Mouse (Mus musculus) embryonic fibroblast, embryonic 13.5 days (primary cell): ENCODE results near the gene Tarm1. TPM values are rescaled to one million over a fixed set of nuclear protein-coding genes. Genes with fewer than 3 reads are reported as not detected.

Source experiments
- H3K27ac ChIP-seq: 2 replicates; pipeline ENCODE4 v1.5.1; 2012; ENCODE audit warnings: low read length, control low read depth, inconsistent platforms; ENCODE audit not compliant: insufficient read depth
- H3K4me1 ChIP-seq: 2 replicates; pipeline ENCODE4 v1.6.1; 2011; ENCODE audit warnings: low read length; ENCODE audit not compliant: control insufficient read depth, insufficient read depth
- H3K4me3 ChIP-seq: 2 replicates; pipeline ENCODE4 v1.5.1; 2011; ENCODE audit warnings: mild to moderate bottlenecking, control low read depth, low read length; ENCODE audit not compliant: insufficient read depth
- CTCF ChIP-seq: IDR thresholded peaks from 2 replicates; pipeline ENCODE4 v1.5.1; 2011; ENCODE audit warnings: mild to moderate bottlenecking, control low read depth, low read length, moderate library complexity, borderline replicate concordance; ENCODE audit not compliant: insufficient read depth
- POLR2A ChIP-seq: IDR thresholded peaks from 2 replicates; pipeline ENCODE4 v1.6.1; 2011; ENCODE audit warnings: low read depth, mild to moderate bottlenecking, control low read depth, low read length, moderate library complexity
- polyA plus RNA-seq: library from polyadenylated mRNA; stranded (reverse); fragments of >200 nt; gene quantifications from 2 replicates; pipeline ENCODE4 v1.2.4, GENCODE M21; 2011; ENCODE audit warnings: low read depth; ENCODE audit not compliant: missing spikeins, insufficient read length

Gene Tarm1
- polyA plus RNA-seq, result 0.43 TPM in 1 of 2 replicates, not detected in the other

- H3K27ac ChIP-seq, result no peak within 1 kb of the TSS
- TF ChIP-seq CTCF (no peak), POLR2A (no peak)
- no peak within 1 kb of the TSS for H3K4me3 ChIP-seq
- H3K4me1 ChIP-seq, result no peaks in the 10 kb centered on the region
These were observed at the start of gene Tarm1 for GRCm38 (mm10) chr7:3502439-3502838. Gene Tarm1, minus strand, starts transcription at chr7:3502624.

GRCm38 (mm10) chr7:3505913-3506312 lies 3.5 kb upstream of the Tarm1 start:
- H3K27ac ChIP-seq, result no peak overlapping the region
- H3K4me1 ChIP-seq, result no peaks in the 10 kb centered on the region
- no peak for TF ChIP-seq POLR2A
- no peak for TF ChIP-seq CTCF
- no peak overlapping the region for H3K4me3 ChIP-seq

- Histone ChIP-seq H3K4me3 (no peak overlapping the region), H3K27ac (no peak overlapping the region), H3K4me1 (no peaks in the 10 kb centered on the region)
- no peak for TF ChIP-seq CTCF
These were observed 2.0 kb downstream of the Tarm1 start for GRCm38 (mm10) chr7:3500406-3500805.

- H3K4me3 ChIP-seq, result no peak overlapping the region
- no peak overlapping the region for H3K27ac ChIP-seq
- H3K4me1 ChIP-seq, result no peaks in the 10 kb centered on the region
- TF ChIP-seq POLR2A, result no peak
- TF ChIP-seq CTCF, result no peak
These were observed 20.3 kb downstream of the Tarm1 start for GRCm38 (mm10) chr7:3481948-3482608.

- no peak overlapping the region for H3K4me3 ChIP-seq
- no peaks in the 10 kb centered on the region for H3K4me1 ChIP-seq
- no peak overlapping the region for H3K27ac ChIP-seq
- TF ChIP-seq POLR2A (no peak), CTCF (no peak)
These were observed 25.7 kb downstream of the Tarm1 start for GRCm38 (mm10) chr7:3476728-3477127.

GRCm38 (mm10) chr7:3474291-3475080 lies 27.9 kb downstream of the Tarm1 start:
- TF ChIP-seq POLR2A (no peak), CTCF (no peak)
- Histone ChIP-seq H3K27ac (no peak overlapping the region), H3K4me1 (no peaks in the 10 kb centered on the region), H3K4me3 (no peak overlapping the region)

GRCm38 (mm10) chr7:3472774-3473173 lies 29.6 kb downstream of the Tarm1 start:
- H3K4me3 ChIP-seq, result no peak overlapping the region
- no peaks in the 10 kb centered on the region for H3K4me1 ChIP-seq
- TF ChIP-seq POLR2A (no peak), CTCF (no peak)
- no peak overlapping the region for H3K27ac ChIP-seq

GRCm38 (mm10) chr7:3468614-3469013 lies 33.8 kb downstream of the Tarm1 start:
- Histone ChIP-seq H3K4me3 (no peak overlapping the region), H3K27ac (no peak overlapping the region), H3K4me1 (no peaks in the 10 kb centered on the region; the same call in 1 of the 2 replicates)
- TF ChIP-seq POLR2A, result no peak
- TF ChIP-seq CTCF, result no peak

- H3K4me3 ChIP-seq, result no peak overlapping the region
- TF ChIP-seq CTCF (no peak), POLR2A (no peak)
- H3K27ac ChIP-seq, result peak overlapping the region; percentile 60
- H3K4me1 ChIP-seq, result peaks cover 5% of the 10 kb centered on the region; the same call in 1 of the 2 replicates
These were observed 39.1 kb downstream of the Tarm1 start for GRCm38 (mm10) chr7:3463306-3463705.

- Histone ChIP-seq H3K27ac (no peak overlapping the region), H3K4me3 (no peak overlapping the region), H3K4me1 (peaks cover 16% of the 10 kb centered on the region)
- TF ChIP-seq CTCF (no peak), POLR2A (no peak)
These were observed 42.2 kb downstream of the Tarm1 start for GRCm38 (mm10) chr7:3460261-3460660.
